Mouse (Mus musculus) urinary bladder, adult 2 months (tissue): ENCODE data around the gene Lnx2. TPM values are rescaled to one million over a fixed set of nuclear protein-coding genes. Genes with fewer than 3 reads are reported as not detected.

ENCODE experiments used
- DNase-seq: peaks from one replicate; pipeline ENCODE4 v3.0.0; 2022; ENCODE audit warnings: low spot score
- polyA plus RNA-seq: library from polyadenylated mRNA; depleted of rRNA; stranded (reverse); fragments of >200 nt; gene quantifications from 2 replicates; pipeline ENCODE4 v1.2.3, GENCODE M21; 2012

Gene Lnx2
- polyA plus RNA-seq, 1 experiment = 9.6 TPM

DNA sequence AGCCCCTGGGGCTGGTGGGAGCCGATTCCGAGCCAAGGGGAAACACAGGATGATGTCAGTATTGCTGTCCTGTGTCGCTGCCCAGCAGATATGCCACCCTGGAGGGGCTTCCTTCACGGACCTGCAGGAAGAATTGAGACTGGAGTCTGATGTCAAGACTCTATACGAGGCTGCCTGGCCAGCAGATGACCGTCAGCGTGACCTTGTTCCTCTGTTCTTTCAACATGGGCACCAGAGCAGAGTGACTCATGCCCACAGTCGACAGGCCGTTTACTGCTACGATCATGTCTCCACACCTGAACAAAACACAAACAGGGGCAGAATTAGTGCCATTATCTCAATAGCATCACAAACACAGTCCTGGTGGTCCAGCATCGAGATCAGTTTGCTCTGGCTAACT lies 57.6 kb downstream of the Lnx2 start:
- no peak for DNase-seq

DNA sequence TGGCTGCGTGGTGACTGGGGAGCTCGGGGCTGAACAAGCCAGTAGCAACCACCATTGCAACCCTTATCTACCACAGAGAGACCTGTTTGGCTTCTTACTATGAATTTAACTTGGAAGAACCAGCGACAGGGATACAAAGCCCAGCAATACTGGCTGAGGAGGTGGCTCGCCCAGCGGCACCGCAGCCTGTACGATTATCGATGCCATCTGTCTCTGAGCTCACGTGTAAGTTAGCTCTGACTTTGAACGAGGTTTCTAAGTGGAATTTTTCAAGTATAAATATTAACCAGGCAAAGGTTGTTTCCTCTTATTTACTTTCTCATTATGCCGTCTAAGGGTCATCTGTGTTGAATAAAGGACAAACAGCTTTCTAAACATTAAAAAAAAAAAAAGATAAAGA lies 58.9 kb downstream of the Lnx2 start:
- no peak for DNase-seq

DNA sequence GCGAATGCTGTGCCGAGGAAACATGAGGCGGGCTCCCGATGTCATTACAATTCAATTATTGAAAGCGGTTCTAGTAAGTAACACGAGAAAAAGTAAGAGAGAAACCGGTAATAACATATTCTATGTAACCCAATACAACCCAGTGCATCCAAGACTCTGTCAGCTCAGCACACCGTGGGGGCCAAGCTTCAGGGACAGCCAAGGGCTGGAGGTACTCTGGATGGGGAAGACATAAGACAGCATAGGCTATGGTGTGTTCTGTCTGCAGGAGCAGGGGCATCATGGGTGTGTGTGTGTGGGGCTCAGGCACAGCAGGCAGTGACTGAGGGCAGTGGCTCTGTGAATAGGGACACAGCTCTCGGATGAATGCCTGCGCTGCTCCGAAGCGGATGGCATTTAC lies 59.8 kb downstream of the Lnx2 start:
- DNase-seq = no peak

- no peak for DNase-seq
These were observed 61.2 kb downstream of the Lnx2 start for GRCm38 (mm10) chr5:147015191-147015590.

- DNase-seq = no peak
These were observed 62.5 kb downstream of the Lnx2 start for GRCm38 (mm10) chr5:147013845-147014244.

DNA sequence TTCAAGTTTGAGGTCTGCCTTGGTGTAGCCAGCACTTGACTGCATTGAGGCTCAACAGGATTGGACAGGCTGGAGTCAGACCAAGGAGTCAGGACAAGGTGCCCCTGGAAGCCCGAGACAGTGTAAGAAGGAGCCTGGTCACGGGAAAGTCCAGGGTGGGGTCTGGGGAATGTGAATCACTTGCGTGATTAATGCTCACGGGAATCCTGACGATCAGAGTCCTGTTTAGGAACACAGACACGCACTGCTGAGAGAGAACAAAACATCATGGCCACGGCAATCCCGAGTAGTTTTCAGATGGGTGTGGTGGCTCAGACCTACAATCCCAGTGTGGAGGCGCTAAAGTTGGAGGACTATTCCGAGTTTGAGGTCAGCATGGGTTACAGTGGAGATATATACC lies 65.1 kb downstream of the Lnx2 start:
- DNase-seq = no peak

DNA sequence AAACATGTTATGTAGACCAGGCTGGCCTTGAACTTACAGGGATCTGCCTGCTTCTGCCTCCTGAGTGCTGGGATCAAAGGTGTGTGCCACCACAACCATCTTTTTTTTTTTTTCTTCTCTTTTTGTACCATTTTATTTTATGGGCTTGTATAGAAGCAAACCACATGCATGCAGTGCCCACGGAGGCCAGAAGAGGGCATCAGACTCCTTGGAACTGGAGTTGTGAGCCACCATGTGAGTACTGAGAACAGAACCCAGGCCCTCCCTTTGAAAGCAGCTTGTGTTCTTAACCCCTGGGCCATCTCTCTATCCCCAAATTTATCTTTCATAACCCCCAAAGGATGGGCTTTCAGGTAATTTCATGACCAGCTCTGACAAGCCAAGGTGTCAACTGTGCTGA lies 73.1 kb downstream of the Lnx2 start:
- no peak for DNase-seq

DNA sequence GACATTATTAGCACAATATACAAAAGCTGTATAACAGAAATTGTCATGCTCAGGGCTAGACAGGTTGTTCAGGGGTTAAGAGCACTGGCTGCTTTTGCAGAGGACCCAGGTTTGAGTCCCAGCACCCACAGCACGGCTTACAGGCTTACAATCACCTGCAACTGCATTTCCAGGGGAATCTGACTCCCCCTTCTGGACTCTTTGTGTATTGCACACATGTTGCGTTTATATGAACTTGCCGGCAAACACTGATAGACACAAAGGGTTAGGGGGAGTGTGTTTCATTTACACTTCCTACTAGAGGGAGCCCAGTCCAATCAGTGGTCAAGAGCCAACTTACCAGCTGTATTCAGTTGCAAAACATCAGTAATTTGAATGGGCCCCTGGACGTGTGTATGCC lies 75.1 kb downstream of the Lnx2 start:
- no peak for DNase-seq

DNA sequence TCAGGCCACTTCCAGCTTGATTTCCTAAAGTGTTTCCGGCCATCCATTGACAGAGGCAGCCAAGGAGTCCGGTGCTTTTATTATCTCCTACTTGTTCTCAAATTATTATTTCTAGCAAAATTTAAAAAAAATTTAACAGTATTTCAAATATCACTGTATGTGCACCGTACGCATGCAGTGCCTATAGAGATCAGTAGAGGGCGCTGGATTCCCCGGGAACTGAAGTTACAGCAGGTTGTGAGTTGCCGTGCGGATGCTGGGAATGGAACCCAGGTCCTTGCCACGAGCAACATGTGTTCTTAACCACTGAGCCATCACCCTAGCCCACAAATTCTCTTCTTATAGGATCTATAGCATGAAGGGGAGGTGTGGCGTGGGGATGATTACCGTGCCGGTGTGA lies 77.6 kb downstream of the Lnx2 start:
- DNase-seq = no peak

DNA sequence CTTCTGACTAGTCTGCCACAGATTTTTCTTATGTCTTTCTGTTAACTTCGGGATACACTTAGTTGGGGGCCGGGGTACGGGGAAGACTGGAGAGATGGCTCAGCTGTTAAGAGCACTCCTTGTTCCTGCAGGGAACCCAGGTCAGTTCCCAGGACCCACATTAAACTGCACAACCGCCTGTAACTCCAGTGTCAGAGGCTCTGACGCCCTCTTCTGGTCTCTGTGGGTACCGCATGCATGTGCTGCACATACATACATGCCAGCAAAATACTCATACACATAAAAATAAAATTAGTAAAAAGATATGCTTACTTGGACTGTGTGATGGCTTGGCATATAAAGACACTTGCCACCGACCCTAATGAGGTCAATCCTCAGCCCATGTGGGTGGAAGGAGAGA lies 79.6 kb downstream of the Lnx2 start:
- DNase-seq = no peak

DNA sequence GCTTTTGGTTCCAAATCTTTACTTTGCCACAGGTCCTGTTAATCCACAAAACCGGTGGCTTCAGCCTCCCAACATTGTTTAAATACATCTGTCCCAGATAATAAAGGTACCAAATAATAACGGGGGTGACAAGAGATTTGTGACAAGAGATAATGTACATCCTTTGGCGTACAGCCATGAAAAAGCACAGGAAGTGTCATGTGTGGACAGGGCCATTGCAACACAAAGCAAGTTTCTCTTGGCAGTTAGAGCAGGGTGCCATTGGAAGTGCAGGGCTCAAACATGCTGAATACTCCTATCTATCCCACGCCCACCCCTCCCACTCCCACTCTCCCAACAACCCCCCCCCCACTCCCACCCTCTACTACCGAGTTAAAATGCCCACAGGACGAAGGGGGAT lies 81.4 kb downstream of the Lnx2 start:
- DNase-seq = no peak

- DNase-seq = no peak
These were observed 82.9 kb downstream of the Lnx2 start for GRCm38 (mm10) chr5:146993509-146993908.

- DNase-seq = no peak
These were observed 87.3 kb downstream of the Lnx2 start for GRCm38 (mm10) chr5:146989051-146989450.

DNA sequence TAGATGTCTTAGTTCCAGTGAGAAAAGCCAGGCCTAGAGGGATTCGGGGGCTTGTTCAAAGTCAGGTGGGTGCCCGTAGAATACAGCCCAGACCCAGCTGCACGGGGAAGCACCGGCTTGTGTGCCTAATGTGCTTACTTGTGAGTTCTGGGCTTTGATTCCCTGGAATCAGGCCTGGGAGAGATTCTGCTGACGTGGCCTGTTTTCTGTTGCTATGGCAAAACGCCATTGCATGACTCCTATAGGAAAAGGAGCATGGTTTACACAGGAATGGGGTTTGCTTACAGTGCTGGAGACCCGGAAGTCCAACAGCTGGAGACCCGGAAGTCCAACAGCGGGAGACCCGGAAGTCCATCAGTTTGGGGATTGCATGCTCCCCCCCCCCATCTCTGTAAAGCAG lies 88.8 kb downstream of the Lnx2 start:
- DNase-seq = no peak

GRCm38 (mm10) chr5:146985725-146986433 lies 90.5 kb downstream of the Lnx2 start:
- DNase-seq = no peak

DNA sequence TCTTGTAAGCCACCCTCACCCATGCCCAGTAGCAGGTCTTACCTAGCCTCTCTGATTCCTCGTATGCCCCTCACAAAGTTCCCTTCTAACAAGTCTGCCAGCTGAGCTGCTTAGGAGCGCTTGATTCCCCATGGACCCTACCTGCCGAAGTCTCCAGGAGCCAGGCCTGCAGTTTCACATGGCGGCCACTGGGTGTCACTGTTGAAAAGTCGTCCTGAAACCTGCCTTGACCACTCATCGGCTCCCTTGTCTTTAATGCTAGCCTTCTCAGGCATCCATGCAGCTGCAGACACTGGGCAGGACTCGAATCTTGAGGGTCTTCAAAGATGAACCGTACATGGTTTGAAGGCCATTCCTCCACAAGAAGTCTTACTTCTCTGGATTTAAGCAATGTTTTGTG lies 93.2 kb downstream of the Lnx2 start:
- peak; percentile 39 for DNase-seq

DNA sequence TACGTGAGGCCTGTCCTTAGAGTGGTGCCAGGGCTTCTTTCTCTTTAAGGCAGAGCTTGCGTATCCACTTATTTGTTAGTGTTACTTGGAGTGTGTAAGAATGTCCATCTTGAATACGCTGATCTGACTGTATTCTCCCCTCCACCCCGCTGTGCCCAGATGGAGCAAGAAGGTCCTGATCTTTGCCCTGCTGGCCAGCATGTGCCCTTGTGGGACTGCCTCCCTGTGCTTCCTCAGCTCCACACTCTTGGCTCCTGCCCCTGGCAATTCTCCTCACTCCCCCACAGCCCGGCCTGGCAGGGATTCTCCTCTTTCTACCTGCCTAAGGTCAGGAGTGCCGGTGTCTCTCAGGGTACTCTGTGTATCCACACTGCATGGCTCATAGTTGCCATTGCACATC lies 95.0 kb downstream of the Lnx2 start:
- no peak for DNase-seq

DNA sequence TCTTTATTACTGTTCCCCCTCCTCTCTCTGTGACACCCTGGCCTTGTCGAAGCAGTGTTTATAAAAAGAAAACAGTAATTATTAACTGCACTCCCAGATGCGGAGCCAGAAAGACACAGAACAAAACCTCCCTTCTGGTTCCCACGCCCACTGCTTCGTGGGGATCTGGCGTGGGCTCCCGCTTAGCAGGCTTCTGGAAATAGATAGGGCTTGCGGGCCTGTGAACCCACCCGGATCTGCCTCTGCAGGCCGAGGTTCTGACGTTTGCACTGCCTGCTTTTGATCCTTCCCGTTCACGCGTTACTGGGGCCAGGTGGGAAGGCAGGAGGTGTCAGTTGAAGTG lies 101.6 kb downstream of the Lnx2 start:
- no peak for DNase-seq

- no peak for DNase-seq
These were observed 102.3 kb downstream of the Lnx2 start for GRCm38 (mm10) chr5:146973858-146974780.

DNA sequence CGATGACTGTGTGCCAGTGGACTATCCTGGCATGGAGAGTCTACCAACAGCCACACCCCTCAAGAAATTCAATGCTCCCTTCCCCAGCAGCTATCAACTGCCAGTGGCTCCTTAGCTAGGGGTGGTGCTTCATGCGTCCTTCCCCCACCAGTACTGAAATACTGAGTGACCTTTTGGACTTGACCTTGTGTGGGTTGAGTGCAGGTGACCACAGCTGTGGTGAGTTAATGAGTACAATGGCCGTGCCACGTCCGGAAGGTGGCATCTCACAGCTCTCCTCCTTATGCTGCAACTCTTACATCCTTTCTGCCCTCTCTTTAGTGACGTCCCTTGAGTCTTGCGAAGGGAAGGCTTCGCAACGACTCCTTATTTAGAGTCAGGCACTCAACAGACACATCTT lies 103.0 kb downstream of the Lnx2 start:
- DNase-seq = no peak

GRCm38 (mm10) chr5:146971776-146972561 lies 104.4 kb downstream of the Lnx2 start:
- no peak for DNase-seq

DNA sequence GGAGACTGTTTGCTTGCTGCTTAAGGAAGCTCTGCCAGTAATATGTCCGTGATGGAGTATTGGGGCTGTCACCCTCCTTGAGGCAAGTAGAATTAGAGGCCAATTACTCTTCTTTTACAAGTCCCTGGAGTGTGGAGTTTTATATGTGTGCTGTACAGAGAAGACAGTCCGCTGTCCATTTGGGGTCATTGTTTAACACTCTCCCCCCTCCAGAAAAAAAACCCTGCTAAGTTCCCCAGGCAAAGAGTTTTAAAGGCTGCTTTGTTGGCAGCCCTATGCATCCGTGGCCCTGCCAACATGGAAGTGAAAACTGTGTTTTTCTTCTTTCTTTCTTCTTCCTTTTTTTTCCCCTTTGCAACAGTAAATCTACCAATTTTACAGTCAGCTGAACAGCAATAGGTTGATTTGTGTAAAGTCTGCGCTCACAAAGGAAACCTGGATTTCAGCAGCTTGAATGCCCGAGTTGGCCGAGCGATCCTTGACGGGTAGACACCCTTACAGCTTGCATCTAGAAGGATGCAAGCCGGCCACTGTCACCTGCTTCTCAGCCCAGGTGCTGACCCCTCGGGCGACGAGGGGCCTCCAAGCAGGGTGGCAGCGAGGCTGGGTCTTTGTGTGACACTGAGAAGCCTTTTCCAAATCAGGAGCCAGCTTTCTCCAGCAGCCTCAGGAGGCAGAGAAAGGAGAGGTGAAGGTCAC lies 107.5 kb downstream of the Lnx2 start:
- no peak for DNase-seq
